Mouse (Mus musculus): ENCODE measurements around the gene Noc3l. TPM values are rescaled to one million over a fixed set of nuclear protein-coding genes. Genes with fewer than 3 reads are reported as not detected.

Gene Noc3l
- polyA plus RNA-seq (2014; fragmentation: Illumina TruSeq; extraction: RNeasy Lipid Tissue Mini Kit (QIAGEN cat#74804); ENCODE audit: low read depth, low replicate concordance) = 15.6 TPM

GRCm38 (mm10) chr19:38818766-38819426 is at the start of gene Noc3l:
Gene Noc3l, minus strand, starts transcription at chr19:38819237.

GRCm38 (mm10) chr19:38836438-38837170 is 17.6 kb upstream of the Noc3l start, which contains the start of gene Tbc1d12:
Gene Tbc1d12, plus strand, starts transcription at chr19:38836579.

Other genes with a start within 250 kb of the Noc3l start
- 24.3 TPM for gene Tbc1d12, start 17.3 kb upstream of the Noc3l start, polyA plus RNA-seq (2014; fragmentation: Illumina TruSeq; extraction: RNeasy Lipid Tissue Mini Kit (QIAGEN cat#74804); ENCODE audit: low read depth, low replicate concordance)
- 1.9 TPM for gene Hells, start 111.7 kb upstream of the Noc3l start, polyA plus RNA-seq (2014; fragmentation: Illumina TruSeq; extraction: RNeasy Lipid Tissue Mini Kit (QIAGEN cat#74804); ENCODE audit: low read depth, low replicate concordance)
- gene Cyp2c55, start 187.8 kb upstream of the Noc3l start, polyA plus RNA-seq (2014; fragmentation: Illumina TruSeq; extraction: RNeasy Lipid Tissue Mini Kit (QIAGEN cat#74804); ENCODE audit: low read depth, low replicate concordance) = not detected
- gene Cyp2c65, start 241.8 kb upstream of the Noc3l start, polyA plus RNA-seq (2014; fragmentation: Illumina TruSeq; extraction: RNeasy Lipid Tissue Mini Kit (QIAGEN cat#74804); ENCODE audit: low read depth, low replicate concordance) = 0.53 TPM

All from kidney, adult 10 weeks (tissue).